Mouse (Mus musculus): ENCODE measurements around the gene Eps8l2.

DNA sequence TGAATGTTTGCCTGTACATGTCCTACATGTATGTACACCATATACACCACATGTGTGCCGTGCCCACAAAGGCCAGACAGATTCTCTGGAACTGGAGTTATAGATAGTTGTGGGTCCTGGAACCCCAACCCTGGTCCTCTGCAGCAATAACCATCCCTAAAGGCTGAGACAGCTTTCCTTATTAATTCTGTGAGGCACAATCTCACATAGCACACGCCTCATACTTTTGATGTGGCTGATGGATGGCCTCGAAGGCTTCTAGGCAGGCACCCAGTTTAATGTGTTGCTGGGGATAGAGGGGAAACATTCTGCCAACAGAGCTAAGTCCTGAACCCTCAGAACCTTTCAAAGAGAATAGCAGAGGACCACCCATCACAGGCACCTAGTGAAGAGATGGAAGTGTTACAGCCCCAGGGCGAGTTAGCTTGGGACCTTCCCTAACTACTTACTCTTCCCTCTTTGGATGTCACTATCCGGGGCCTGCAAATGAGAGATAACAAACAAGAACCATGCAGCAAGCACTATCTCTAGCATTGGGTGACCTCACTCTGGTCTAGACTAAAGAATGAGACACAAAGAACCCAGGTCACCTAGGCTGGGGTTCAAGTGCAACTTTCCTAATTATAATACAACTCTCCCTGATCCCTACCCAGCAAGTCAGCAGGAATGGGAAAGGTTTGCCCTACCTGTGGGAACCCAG is 25.8 kb downstream of the Eps8l2 start:
- no peak for TF ChIP-seq GATA2 (IDR thresholded peaks at IDR 0.05; ENCODE audit: borderline replicate concordance, low read depth, low read length)
- TF ChIP-seq CTCF (IDR thresholded peaks at IDR 0.05; ENCODE audit: low read depth, low read length) = no peak
- TF ChIP-seq GATA1 (IDR thresholded peaks at IDR 0.05; ENCODE audit: borderline replicate concordance, low read length) = no peak
- peak; percentile 73 for TF ChIP-seq TAL1 (conservative IDR thresholded peaks at IDR 0.05; ENCODE audit: low read depth, low read length)
